Mouse (Mus musculus) right cerebral cortex, adult 18-20 months (tissue): ENCODE data around the gene Nt5e.

ENCODE experiments used
- DNase-seq: peaks from one replicate; pipeline ENCODE4 v3.0.0; 2022; ENCODE audit warnings: mixed read lengths

Nt5e gene

DNA sequence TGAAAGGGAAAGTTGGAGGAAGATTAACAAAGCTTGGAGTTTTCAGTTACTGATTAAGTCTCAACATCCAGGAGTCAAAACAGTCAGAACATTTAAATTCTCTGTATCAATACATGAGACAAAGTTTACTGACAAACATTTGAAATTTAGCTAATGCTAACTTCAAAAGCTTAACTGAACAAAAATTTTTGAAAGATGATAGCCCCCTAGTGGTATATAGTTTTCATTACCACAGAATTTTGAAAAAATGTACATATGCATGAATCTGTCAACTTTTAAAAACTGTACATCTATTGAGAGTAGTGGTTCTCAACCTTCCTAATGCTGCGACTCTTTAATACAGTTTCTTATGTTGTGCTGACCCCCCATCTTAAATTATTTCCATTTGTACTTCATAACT lies 71.5 kb downstream of the Nt5e start:
- no peak for DNase-seq

DNA sequence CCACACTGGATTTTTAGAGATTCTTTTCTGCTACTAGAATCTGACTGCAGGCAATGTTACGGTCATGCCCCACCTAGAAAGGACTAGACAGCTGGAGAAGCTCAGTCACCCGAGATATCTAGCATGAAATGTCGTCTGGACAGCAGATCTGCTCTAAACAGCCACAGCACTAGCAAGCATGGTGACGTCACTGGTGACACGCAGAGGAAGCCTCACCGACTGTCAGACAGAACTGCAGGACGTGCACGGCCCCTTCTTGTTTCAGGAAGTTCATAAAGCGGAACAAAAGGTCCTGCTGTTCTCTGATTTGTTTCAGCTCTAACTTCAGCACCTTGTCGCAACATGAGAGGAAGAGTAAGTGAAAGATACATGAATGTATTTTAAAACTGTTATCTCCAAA lies 77.1 kb downstream of the Nt5e start:
- DNase-seq, result no peak

DNA sequence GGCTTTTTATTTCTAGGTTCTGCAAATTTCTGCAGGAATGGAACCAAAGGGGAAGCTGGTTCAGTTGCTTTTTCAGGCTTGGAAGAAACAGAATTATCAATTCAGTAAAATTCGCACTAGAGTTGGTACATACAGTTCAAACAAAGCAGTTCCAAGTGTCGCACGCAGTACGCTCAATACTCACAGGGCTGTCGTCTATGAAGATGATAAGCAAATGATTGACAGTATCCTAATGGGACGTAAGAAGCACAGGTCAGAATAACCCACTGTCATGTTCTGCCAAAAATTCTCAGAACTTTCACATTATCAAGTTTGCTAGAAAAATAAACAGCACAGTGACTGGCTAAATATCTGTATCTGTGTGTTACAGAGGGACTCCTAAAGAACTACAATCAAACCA lies 77.5 kb downstream of the Nt5e start:
- no peak for DNase-seq

DNA sequence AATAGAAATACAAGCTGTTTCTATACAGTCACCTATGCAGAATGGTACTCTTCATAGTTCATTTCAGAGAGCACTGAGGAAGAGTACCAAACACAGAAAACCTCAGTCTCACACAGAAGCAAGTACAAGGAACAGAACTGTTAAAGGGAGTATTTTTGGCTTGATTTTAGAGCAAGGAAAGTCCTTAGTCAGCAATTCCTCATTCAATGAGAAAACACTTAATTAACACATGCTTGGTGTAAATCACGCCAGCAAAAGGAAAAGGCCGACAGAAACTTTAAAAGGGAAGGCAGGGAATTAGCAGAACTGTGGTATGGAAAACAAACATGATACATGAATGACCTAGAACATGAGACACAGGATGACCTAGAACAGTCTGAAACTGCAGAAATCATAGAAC lies 83.0 kb downstream of the Nt5e start:
- no peak for DNase-seq

DNA sequence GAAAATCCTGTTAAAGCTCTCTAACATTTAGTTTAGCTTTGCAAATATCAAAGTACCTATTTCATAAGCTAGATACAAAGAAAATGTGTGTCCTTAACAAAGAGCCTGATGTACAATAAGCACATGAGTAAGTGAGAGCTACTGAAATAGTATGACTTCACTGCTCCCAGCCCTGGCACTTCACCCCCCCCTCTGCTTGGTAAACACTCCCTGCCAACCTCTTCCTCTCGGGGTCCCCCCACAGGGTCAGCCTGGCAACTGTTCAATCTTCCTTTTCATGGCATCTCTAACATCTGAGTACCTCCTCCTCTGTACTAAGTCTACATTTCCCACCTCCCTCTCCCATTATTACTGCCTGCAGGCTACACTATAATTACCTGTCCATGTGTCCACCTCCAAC lies 89.8 kb downstream of the Nt5e start:
- DNase-seq, result no peak
